Mouse (Mus musculus) MEL (cell line): ENCODE results near the gene Srrm2.

Experiments used
- CTCF ChIP-seq, 3 experiments: IDR thresholded peaks in 2 of 3; conservative IDR thresholded peaks in 1 of 3; 2 replicates each; pipeline ENCODE4 v1.5.1; 2011 to 2012; ENCODE audit warnings: low read length in 3 of 3, low read depth in 2 of 3, mild to moderate bottlenecking in 2 of 3, improper control_type of control experiment in 1 of 3, inconsistent platforms in 1 of 3, mixed read lengths in 1 of 3, moderate library complexity in 1 of 3; ENCODE audit not compliant: control insufficient read depth in 1 of 3, insufficient read depth in 1 of 3, poor library complexity in 1 of 3, severe bottlenecking in 1 of 3
- ELF1 ChIP-seq: IDR thresholded peaks from 2 replicates; pipeline ENCODE4 v1.6.1; 2014; ENCODE audit warnings: low read depth, mild to moderate bottlenecking, inconsistent platforms, low read length, improper control_type of control experiment, moderate library complexity
- RAD21 ChIP-seq: IDR thresholded peaks from 2 replicates; pipeline ENCODE4 v1.6.1; 2011; ENCODE audit warnings: mild to moderate bottlenecking, low read depth, low read length, improper control_type of control experiment

DNA sequence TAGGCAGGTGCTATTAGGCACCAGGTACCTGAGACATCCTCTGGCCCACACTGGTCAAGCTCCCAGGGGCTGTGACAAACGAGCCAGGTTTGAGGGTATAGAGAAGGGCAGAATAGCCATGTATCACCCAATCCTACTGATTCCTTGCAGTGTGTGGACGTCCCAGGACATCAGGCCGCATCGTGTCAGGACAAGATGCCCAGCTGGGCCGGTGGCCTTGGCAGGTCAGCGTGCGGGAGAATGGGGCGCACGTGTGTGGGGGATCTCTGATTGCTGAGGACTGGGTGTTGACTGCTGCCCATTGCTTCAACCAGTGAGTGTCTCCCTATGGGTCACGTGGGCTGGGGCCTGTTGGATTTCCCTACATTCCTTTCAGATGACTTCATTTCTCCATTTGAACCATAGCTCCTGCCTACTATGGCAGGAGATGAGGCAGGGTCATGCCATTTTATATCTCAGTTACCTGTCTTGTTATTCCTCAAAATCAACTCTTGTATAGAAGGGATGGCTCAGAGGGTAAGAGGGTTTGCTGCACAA lies 64.0 kb downstream of the Srrm2 start:
- TF ChIP-seq CTCF (IDR thresholded peaks at IDR 0.05 in 2 of 3, conservative IDR thresholded peaks at IDR 0.05 in 1 of 3; ENCODE audit: control insufficient read depth in 1 of 3, insufficient read depth in 1 of 3, low read depth in 2 of 3, low read length in 3 of 3, poor library complexity in 1 of 3, severe bottlenecking in 1 of 3), result no peak
- TF ChIP-seq ELF1, result no peak
- TF ChIP-seq RAD21, result no peak
